Mouse (Mus musculus) small intestine, adult 2 months (tissue): Measurements from ENCODE around the gene Gm13694.
"Not testable (repeated sequence)": the region's sequence is repeated elsewhere in the genome, so short reads cannot be mapped to it uniquely, and the experiment has no call there.

ENCODE experiments used
- CTCF ChIP-seq: fragments of 200-500 bp; IDR thresholded peaks from 2 replicates; pipeline ENCODE4 v1.5.1; 2012; ENCODE audit warnings: low read depth, mild to moderate bottlenecking, control low read depth, inconsistent platforms, low read length, moderate library complexity, mixed read lengths; ENCODE audit not compliant: insufficient replicate concordance, insufficient read length; ENCODE audit errors: extremely low read depth
- POLR2A ChIP-seq: fragments of 200-500 bp; IDR thresholded peaks from 2 replicates; pipeline ENCODE4 v1.6.1; 2012; ENCODE audit warnings: low read depth, mild to moderate bottlenecking, control low read depth, inconsistent platforms, low read length, moderate library complexity

DNA sequence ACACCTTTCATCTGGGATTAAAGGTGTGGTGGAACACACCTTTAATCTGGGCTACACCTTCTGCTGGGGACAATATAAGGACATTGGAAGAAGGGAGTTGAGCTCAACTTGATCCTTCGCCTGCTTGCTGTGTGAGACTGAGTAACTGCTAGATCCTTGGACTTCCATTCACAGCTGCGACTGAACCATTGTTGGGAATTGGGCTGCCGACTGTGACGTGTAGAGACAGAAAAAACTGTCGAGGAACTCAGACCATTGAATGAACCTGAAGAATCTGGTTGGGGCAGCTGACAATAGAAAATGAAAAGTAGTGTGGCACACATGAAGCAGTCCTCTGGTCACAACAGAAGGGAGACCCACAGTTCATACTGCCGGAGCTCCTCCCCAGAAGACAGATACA is 17.5 kb upstream of the Gm13694 start, which contains the start of gene Gm13693:
- TF ChIP-seq CTCF, POLR2A: not testable (repeated sequence)
